Mouse (Mus musculus): ENCODE measurements at regions not wholly inside any gene's neighbourhood (a gene's known extent, or its start where the extent isn't known, plus 50 kb on each side); places are given as distances from the start of the nearest gene placed in this dataset.

GRCm38 (mm10) chr19:26412684-26413083 is 192.2 kb upstream of the Smarca2 start:
- H3K27me3 ChIP-seq (replicated peaks; ENCODE audit: control insufficient read depth, insufficient read depth, low read length): no peaks in the 10 kb centered on the region
- 90% methylated on average over 2 of the region's 2 CpGs for whole genome bisulfite sequencing

GRCm38 (mm10) chr19:26414476-26415024 is 190.3 kb upstream of the Smarca2 start:
- no peak overlapping the region for H3K4me2 ChIP-seq (ENCODE audit: low read length)
- H3K9ac ChIP-seq (replicated peaks; ENCODE audit: low read depth, low read length): no peak overlapping the region
- no peaks in the 10 kb centered on the region for H3K27me3 ChIP-seq (replicated peaks; ENCODE audit: control insufficient read depth, insufficient read depth, low read length)
- no peak overlapping the region for H3K4me3 ChIP-seq (replicated peaks; ENCODE audit: low read length)
- WGBS: 85% methylated on average over 6 of the region's 6 CpGs
- H3K36me3 ChIP-seq (ENCODE audit: control insufficient read depth, insufficient read depth): no peaks in the 10 kb centered on the region
- no peaks in the 10 kb centered on the region for H3K9me3 ChIP-seq (ENCODE audit: control insufficient read depth, low read length)
- no peak overlapping the region for H3K27ac ChIP-seq (ENCODE audit: low read length)
- H3K4me1 ChIP-seq (replicated peaks; ENCODE audit: control insufficient read depth, insufficient read depth, low read length): no peaks in the 10 kb centered on the region
- no peak for ATAC-seq

More at GRCm38 (mm10) chr19:26412684-26413083, 192.2 kb upstream of the Smarca2 start:
- H3K27ac ChIP-seq (ENCODE audit: low read length): no peak overlapping the region
- no peaks in the 10 kb centered on the region for H3K36me3 ChIP-seq (ENCODE audit: control insufficient read depth, insufficient read depth)
- H3K9ac ChIP-seq (replicated peaks; ENCODE audit: low read depth, low read length): no peak overlapping the region
- no peak overlapping the region for H3K4me2 ChIP-seq (ENCODE audit: low read length)
- no peak overlapping the region for H3K4me3 ChIP-seq (replicated peaks; ENCODE audit: low read length)
- no peak for ATAC-seq
- no peaks in the 10 kb centered on the region for H3K9me3 ChIP-seq (ENCODE audit: control insufficient read depth, low read length)
- no peaks in the 10 kb centered on the region for H3K4me1 ChIP-seq (replicated peaks; ENCODE audit: control insufficient read depth, insufficient read depth, low read length)

- no peaks in the 10 kb centered on the region for H3K36me3 ChIP-seq (ENCODE audit: control insufficient read depth, insufficient read depth)
- no peaks in the 10 kb centered on the region for H3K9me3 ChIP-seq (ENCODE audit: control insufficient read depth, low read length)
- WGBS: 90% methylated on average over 2 of the region's 2 CpGs
- no peak overlapping the region for H3K27ac ChIP-seq (ENCODE audit: low read length)
- no peak overlapping the region for H3K4me3 ChIP-seq (replicated peaks; ENCODE audit: low read length)
- H3K9ac ChIP-seq (replicated peaks; ENCODE audit: low read depth, low read length): no peak overlapping the region
- ATAC-seq: no peak
- H3K27me3 ChIP-seq (replicated peaks; ENCODE audit: control insufficient read depth, insufficient read depth, low read length): no peaks in the 10 kb centered on the region
- no peaks in the 10 kb centered on the region for H3K4me1 ChIP-seq (replicated peaks; ENCODE audit: control insufficient read depth, insufficient read depth, low read length)
- no peak overlapping the region for H3K4me2 ChIP-seq (ENCODE audit: low read length)
Measured at GRCm38 (mm10) chr19:26419781-26420180, 185.1 kb upstream of the Smarca2 start.

- 80% methylated on average over 2 of the region's 2 CpGs for WGBS
- no peaks in the 10 kb centered on the region for H3K4me1 ChIP-seq (replicated peaks; ENCODE audit: control insufficient read depth, insufficient read depth, low read length)
- H3K27me3 ChIP-seq (replicated peaks; ENCODE audit: control insufficient read depth, insufficient read depth, low read length): no peaks in the 10 kb centered on the region
Measured at GRCm38 (mm10) chr19:26439163-26439562, 165.7 kb upstream of the Smarca2 start.

GRCm38 (mm10) chr19:26445309-26445708 is 159.5 kb upstream of the Smarca2 start:
- Histone ChIP-seq H3K36me3 (ENCODE audit: control insufficient read depth, insufficient read depth) (no peaks in the 10 kb centered on the region), H3K9me3 (ENCODE audit: control insufficient read depth, low read length) (no peaks in the 10 kb centered on the region), H3K4me1 (replicated peaks; ENCODE audit: control insufficient read depth, insufficient read depth, low read length) (peaks cover 8% of the 10 kb centered on the region), H3K27me3 (replicated peaks; ENCODE audit: control insufficient read depth, insufficient read depth, low read length) (no peaks in the 10 kb centered on the region), H3K4me3 (replicated peaks; ENCODE audit: low read length) (no peak overlapping the region), H3K27ac (ENCODE audit: low read length) (no peak overlapping the region), H3K4me2 (ENCODE audit: low read length) (no peak overlapping the region), H3K9ac (replicated peaks; ENCODE audit: low read depth, low read length) (no peak overlapping the region)
- ATAC-seq: no peak
- WGBS: 91% methylated on average over 4 of the region's 4 CpGs

More at GRCm38 (mm10) chr19:26439163-26439562, 165.7 kb upstream of the Smarca2 start:
- H3K4me2 ChIP-seq (ENCODE audit: low read length): no peak overlapping the region
- ATAC-seq: no peak
- H3K9ac ChIP-seq (replicated peaks; ENCODE audit: low read depth, low read length): no peak overlapping the region
- H3K4me3 ChIP-seq (replicated peaks; ENCODE audit: low read length): no peak overlapping the region
- no peaks in the 10 kb centered on the region for H3K36me3 ChIP-seq (ENCODE audit: control insufficient read depth, insufficient read depth)
- H3K9me3 ChIP-seq (ENCODE audit: control insufficient read depth, low read length): no peaks in the 10 kb centered on the region
- H3K27ac ChIP-seq (ENCODE audit: low read length): no peak overlapping the region

GRCm38 (mm10) chr19:26447427-26448023 is 157.3 kb upstream of the Smarca2 start:
- ATAC-seq: peak; percentile 88
- 43% methylated on average over 7 of the region's 7 CpGs for WGBS

GRCm38 (mm10) chr19:26461712-26462111 is 143.1 kb upstream of the Smarca2 start:
- no peaks in the 10 kb centered on the region for H3K27me3 ChIP-seq (replicated peaks; ENCODE audit: control insufficient read depth, insufficient read depth, low read length)
- H3K36me3 ChIP-seq (ENCODE audit: control insufficient read depth, insufficient read depth): no peaks in the 10 kb centered on the region
- ATAC-seq: no peak
- no peak overlapping the region for H3K4me2 ChIP-seq (ENCODE audit: low read length)
- no peak overlapping the region for H3K9ac ChIP-seq (replicated peaks; ENCODE audit: low read depth, low read length)
- H3K4me1 ChIP-seq (replicated peaks; ENCODE audit: control insufficient read depth, insufficient read depth, low read length): peaks cover 12% of the 10 kb centered on the region
- no peaks in the 10 kb centered on the region for H3K9me3 ChIP-seq (ENCODE audit: control insufficient read depth, low read length)
- no peak overlapping the region for H3K27ac ChIP-seq (ENCODE audit: low read length)
- 54% methylated on average over 4 of the region's 4 CpGs for WGBS
- no peak overlapping the region for H3K4me3 ChIP-seq (replicated peaks; ENCODE audit: low read length)

More at GRCm38 (mm10) chr19:26447427-26448023, 157.3 kb upstream of the Smarca2 start:
- Histone ChIP-seq H3K27ac (ENCODE audit: low read length) (peak overlapping the region; percentile 11; the same call in 1 of the 2 replicates), H3K9me3 (ENCODE audit: control insufficient read depth, low read length) (no peaks in the 10 kb centered on the region), H3K36me3 (ENCODE audit: control insufficient read depth, insufficient read depth) (no peaks in the 10 kb centered on the region), H3K4me3 (replicated peaks; ENCODE audit: low read length) (no peak overlapping the region), H3K27me3 (replicated peaks; ENCODE audit: control insufficient read depth, insufficient read depth, low read length) (no peaks in the 10 kb centered on the region), H3K9ac (replicated peaks; ENCODE audit: low read depth, low read length) (no peak overlapping the region), H3K4me1 (replicated peaks; ENCODE audit: control insufficient read depth, insufficient read depth, low read length) (peaks cover 8% of the 10 kb centered on the region), H3K4me2 (ENCODE audit: low read length) (no peak overlapping the region)

GRCm38 (mm10) chr19:26465228-26465627 is 139.6 kb upstream of the Smarca2 start:
- Histone ChIP-seq H3K4me1 (replicated peaks; ENCODE audit: control insufficient read depth, insufficient read depth, low read length) (peaks cover 20% of the 10 kb centered on the region), H3K9ac (replicated peaks; ENCODE audit: low read depth, low read length) (no peak overlapping the region), H3K27ac (ENCODE audit: low read length) (no peak overlapping the region), H3K36me3 (ENCODE audit: control insufficient read depth, insufficient read depth) (no peaks in the 10 kb centered on the region), H3K9me3 (ENCODE audit: control insufficient read depth, low read length) (no peaks in the 10 kb centered on the region), H3K4me2 (ENCODE audit: low read length) (no peak overlapping the region), H3K4me3 (replicated peaks; ENCODE audit: low read length) (no peak overlapping the region), H3K27me3 (replicated peaks; ENCODE audit: control insufficient read depth, insufficient read depth, low read length) (no peaks in the 10 kb centered on the region)
- ATAC-seq: peak; percentile 38; the same call in 1 of the 2 replicates
- 51% methylated on average over 2 of the region's 2 CpGs for WGBS

- ATAC-seq: no peak
- H3K27ac ChIP-seq (ENCODE audit: low read length): no peak overlapping the region
- WGBS: 40% methylated on average over 4 of the region's 4 CpGs
- H3K9me3 ChIP-seq (ENCODE audit: control insufficient read depth, low read length): no peaks in the 10 kb centered on the region
- no peak overlapping the region for H3K9ac ChIP-seq (replicated peaks; ENCODE audit: low read depth, low read length)
- peaks cover 20% of the 10 kb centered on the region for H3K4me1 ChIP-seq (replicated peaks; ENCODE audit: control insufficient read depth, insufficient read depth, low read length)
- no peak overlapping the region for H3K4me3 ChIP-seq (replicated peaks; ENCODE audit: low read length)
- H3K4me2 ChIP-seq (ENCODE audit: low read length): no peak overlapping the region
- H3K36me3 ChIP-seq (ENCODE audit: control insufficient read depth, insufficient read depth): no peaks in the 10 kb centered on the region
- no peaks in the 10 kb centered on the region for H3K27me3 ChIP-seq (replicated peaks; ENCODE audit: control insufficient read depth, insufficient read depth, low read length)
Measured at GRCm38 (mm10) chr19:26466244-26466643, 138.6 kb upstream of the Smarca2 start.
